8 mouse cellular contexts compared by ENCODE assay signal in genomic region chr2:77279861-77280511, GRCm38 (mm10). TPM values are rescaled to one million over a fixed set of nuclear protein-coding genes. Genes with fewer than 3 reads are reported as not detected.
A peak's percentile ranks its signal among the peaks of the same experiment; 100 is the strongest.
DNase-seq lines count a peak whose midpoint lies in the region; ATAC-seq and TF ChIP-seq lines count a peak whose summit lies in the region.

No protein-coding gene starts in this region.

- DNase-seq in adrenal gland, adult 18-20 months (ENCODE audit: low spot score in 2 of 2), result peak; percentile 49 to 53
- no peak for DNase-seq in adrenal gland, postnatal 4 days (ENCODE audit: low spot score in 2 of 2)
- DNase-seq in thymus, adult 2 months, result peak; percentile 25
- DNase-seq in thymus, adult 18-20 months, result no peak
- DNase-seq in induced T-regulatory cell, adult 2 months (ENCODE audit: low read depth), result peak; percentile 6
- peak; percentile 25 for DNase-seq in mesoderm, embryonic 11.5 days (ENCODE audit: low read depth, low spot score)

- no peaks in the 10 kb centered on the region for H3K36me3 ChIP-seq in thymus, adult 2 months (ENCODE audit: control insufficient read depth, insufficient read depth, low read length)
- no peaks in the 10 kb centered on the region for H3K36me3 ChIP-seq in embryonic facial prominence, embryonic 15.5 days
- no peaks in the 10 kb centered on the region for H3K36me3 ChIP-seq in stomach, embryonic 14.5 days (ENCODE audit: control insufficient read depth, insufficient read depth, low read length)

- peak overlapping the region; percentile 76 for H3K9ac ChIP-seq in embryonic facial prominence, embryonic 15.5 days
- peak overlapping the region; percentile 91 for H3K9ac ChIP-seq in stomach, embryonic 14.5 days (replicated peaks; ENCODE audit: low read depth, low read length)

- no peaks in the 10 kb centered on the region for H3K9me3 ChIP-seq in embryonic facial prominence, embryonic 15.5 days (replicated peaks)
- no peaks in the 10 kb centered on the region for H3K9me3 ChIP-seq in stomach, embryonic 14.5 days (ENCODE audit: control insufficient read depth, low read depth, low read length)

- no peak for TF ChIP-seq POLR2A in thymus, adult 2 months (IDR thresholded peaks at IDR 0.05; ENCODE audit: control insufficient read depth, extremely low read depth, insufficient read depth, low read length, poor library complexity)

- no peak for TF ChIP-seq CTCF in thymus, adult 2 months (IDR thresholded peaks at IDR 0.05; ENCODE audit: borderline replicate concordance, control insufficient read depth, extremely low read depth, insufficient read depth, low read length, poor library complexity)

- peak overlapping the region; percentile 77 for H3K4me2 ChIP-seq in embryonic facial prominence, embryonic 15.5 days (replicated peaks)
- peak overlapping the region; percentile 65 for H3K4me2 ChIP-seq in stomach, embryonic 14.5 days (replicated peaks; ENCODE audit: low read depth, low read length)

- 3% methylated on average over 57 of the region's 57 CpGs for WGBS in thymus, adult 2 months
- WGBS in embryonic facial prominence, embryonic 15.5 days, result 1% methylated on average over 43 of the region's 57 CpGs
- 1% methylated on average over 46 of the region's 57 CpGs for WGBS in stomach, embryonic 14.5 days

- ATAC-seq in embryonic facial prominence, embryonic 15.5 days (ENCODE audit: insufficient number of reproducible peaks, low FRiP score, low TSS enrichment, low read depth), result peak; percentile 32
- peak; percentile 64; the same call in 1 of the 2 replicates for ATAC-seq in stomach, embryonic 14.5 days (ENCODE audit: insufficient number of reproducible peaks, insufficient read depth, low FRiP score, low read depth)

- H3K27ac ChIP-seq in thymus, adult 2 months (ENCODE audit: control insufficient read depth, insufficient read depth, low read length), result no peak overlapping the region
- peak overlapping the region; percentile 55; the same call in 1 of the 2 replicates for H3K27ac ChIP-seq in embryonic facial prominence, embryonic 15.5 days (replicated peaks)
- peak overlapping the region; percentile 69 for H3K27ac ChIP-seq in stomach, embryonic 14.5 days (ENCODE audit: low read length)

- H3K4me1 ChIP-seq in thymus, adult 2 months (replicated peaks; ENCODE audit: control insufficient read depth, insufficient read depth, low read length), result peaks cover 9% of the 10 kb centered on the region
- H3K4me1 ChIP-seq in embryonic facial prominence, embryonic 15.5 days, result peaks cover 16% of the 10 kb centered on the region; the same call in 1 of the 2 replicates
- H3K4me1 ChIP-seq in stomach, embryonic 14.5 days (ENCODE audit: control insufficient read depth, insufficient read depth, low read length), result peaks cover 10% of the 10 kb centered on the region; the same call in 1 of the 2 replicates

- peak overlapping the region; percentile 66 for H3K4me3 ChIP-seq in thymus, adult 2 months (ENCODE audit: control insufficient read depth, insufficient read depth, low read length)
- peak overlapping the region; percentile 80 for H3K4me3 ChIP-seq in embryonic facial prominence, embryonic 15.5 days (replicated peaks)
- H3K4me3 ChIP-seq in stomach, embryonic 14.5 days (ENCODE audit: low read depth, low read length), result peak overlapping the region; percentile 83

- no peaks in the 10 kb centered on the region for H3K27me3 ChIP-seq in thymus, adult 2 months (ENCODE audit: control insufficient read depth, insufficient read depth, low read length)
- H3K27me3 ChIP-seq in embryonic facial prominence, embryonic 15.5 days, result no peaks in the 10 kb centered on the region
- H3K27me3 ChIP-seq in stomach, embryonic 14.5 days (ENCODE audit: control insufficient read depth, insufficient read depth, low read length), result no peaks in the 10 kb centered on the region

RNA-seq across cellular contexts. Expression of gene Sestd1, which starts 0.4 kb away (rescaled TPM):
- 10 to 100 TPM; 12.6 to 18.9 TPM for total RNA-seq in adrenal gland, adult 18-20 months (2021)
- total RNA-seq in adrenal gland, postnatal 4 days (2021), result 10 to 100 TPM; 21.6 to 29.8 TPM
- polyA plus RNA-seq in thymus, adult 2 months (2012; rRNA removed), result 9.4 and 9.7 TPM in 2 replicates
- 13.2 and 14.6 TPM in 2 replicates for polyA plus RNA-seq in embryonic facial prominence, embryonic 15.5 days (2015; fragmentation: Nextera tagmentation; extraction: Ambion mirVana)
- 19.8 and 20.3 TPM in 2 replicates for polyA plus RNA-seq in stomach, embryonic 14.5 days (2014; fragmentation: Nextera tagmentation; extraction: Ambion mirVana)

Comparison
In these comparisons a context has a peak if more than half of its experiments do, and no peak if none do; other contexts are left out.
1. DNase-seq: peak in adrenal gland, adult 18-20 months (2 of 2), thymus, adult 2 months (single experiment), induced T-regulatory cell, adult 2 months (single experiment) and mesoderm, embryonic 11.5 days (single experiment); none in adrenal gland, postnatal 4 days (0 of 2) and thymus, adult 18-20 months (0 of 2).
2. Peak in every context shown above with its lines, with median percentiles within 50 percentile points of each other: H3K4me3 ChIP-seq.